Mouse (Mus musculus): ENCODE measurements around the gene St3gal3.

The St3gal3 gene

GRCm38 (mm10) chr4:117984206-117984605 is 150.5 kb downstream of the St3gal3 start:
- DNase-seq (ENCODE audit: low spot score): no peak

- peak; percentile 28 for DNase-seq (ENCODE audit: low spot score)
Observed at GRCm38 (mm10) chr4:117982706-117983105, 152.0 kb downstream of the St3gal3 start.

GRCm38 (mm10) chr4:117981518-117981917 is 153.2 kb downstream of the St3gal3 start:
- no peak for DNase-seq (ENCODE audit: low spot score)

- no peak for DNase-seq (ENCODE audit: low spot score)
Observed at GRCm38 (mm10) chr4:117980161-117980560, 154.6 kb downstream of the St3gal3 start.

GRCm38 (mm10) chr4:117979181-117979580 is 155.5 kb downstream of the St3gal3 start:
- DNase-seq (ENCODE audit: low spot score): no peak

- DNase-seq (ENCODE audit: low spot score): no peak
Observed at GRCm38 (mm10) chr4:117978282-117978681, 156.4 kb downstream of the St3gal3 start.

GRCm38 (mm10) chr4:117977841-117978240 is 156.9 kb downstream of the St3gal3 start:
- no peak for DNase-seq (ENCODE audit: low spot score)

GRCm38 (mm10) chr4:117977371-117977770 is 157.3 kb downstream of the St3gal3 start:
- DNase-seq (ENCODE audit: low spot score): no peak

GRCm38 (mm10) chr4:117975820-117976219 is 158.9 kb downstream of the St3gal3 start:
- DNase-seq (ENCODE audit: low spot score): no peak

- no peak for DNase-seq (ENCODE audit: low spot score)
Observed at GRCm38 (mm10) chr4:117974719-117975118, 160.0 kb downstream of the St3gal3 start.

- no peak for DNase-seq (ENCODE audit: low spot score)
Observed at GRCm38 (mm10) chr4:117972999-117973398, 161.7 kb downstream of the St3gal3 start.

- DNase-seq (ENCODE audit: low spot score): no peak
Observed at GRCm38 (mm10) chr4:117964346-117965025, 170.2 kb downstream of the St3gal3 start.

- no peak for DNase-seq (ENCODE audit: low spot score)
Observed at GRCm38 (mm10) chr4:117957492-117957891, 177.2 kb downstream of the St3gal3 start.

GRCm38 (mm10) chr4:117947493-117947892 is 187.2 kb downstream of the St3gal3 start:
- no peak for DNase-seq (ENCODE audit: low spot score)

GRCm38 (mm10) chr4:117946639-117947305 is 187.9 kb downstream of the St3gal3 start:
- DNase-seq (ENCODE audit: low spot score): peak; percentile 25

GRCm38 (mm10) chr4:117943317-117943716 is 191.4 kb downstream of the St3gal3 start:
- no peak for DNase-seq (ENCODE audit: low spot score)

GRCm38 (mm10) chr4:117936964-117937363 is 197.8 kb downstream of the St3gal3 start:
- DNase-seq (ENCODE audit: low spot score): no peak

- no peak for DNase-seq (ENCODE audit: low spot score)
Observed at GRCm38 (mm10) chr4:117934081-117934480, 200.6 kb downstream of the St3gal3 start.

GRCm38 (mm10) chr4:117933248-117933647 is 201.5 kb downstream of the St3gal3 start:
- DNase-seq (ENCODE audit: low spot score): no peak

- DNase-seq (ENCODE audit: low spot score): no peak
Observed at GRCm38 (mm10) chr4:117929391-117929881, 205.3 kb downstream of the St3gal3 start, which contains the start of gene Artn. Gene Artn, minus strand, starts transcription at chr4:117929763.

GRCm38 (mm10) chr4:117928699-117929241 is 205.9 kb downstream of the St3gal3 start:
- DNase-seq (ENCODE audit: low spot score): no peak

GRCm38 (mm10) chr4:117928234-117928633 is 206.5 kb downstream of the St3gal3 start:
- no peak for DNase-seq (ENCODE audit: low spot score)
